Mouse (Mus musculus): Measurements from ENCODE around the gene Ano3. TPM values are rescaled to one million over a fixed set of nuclear protein-coding genes. Genes with fewer than 3 reads are reported as not detected.

Ano3 gene
- polyA plus RNA-seq, 1 experiment: not detected

GRCm38 (mm10) chr2:110710055-110710720 lies 240.5 kb downstream of the Ano3 start:
- TF ChIP-seq POLR2A (IDR thresholded peaks at IDR 0.05; ENCODE audit: low read depth, low read length) (no peak), CTCF (IDR thresholded peaks at IDR 0.05; ENCODE audit: extremely low read depth, insufficient read length, insufficient replicate concordance, low read depth, low read length) (no peak)
- Histone ChIP-seq H3K36me3 (ENCODE audit: control insufficient read depth, insufficient read depth, low read length) (no peaks in the 10 kb centered on the region), H3K4me3 (ENCODE audit: low read depth, low read length) (no peak overlapping the region), H3K4me1 (ENCODE audit: control insufficient read depth, insufficient read depth, insufficient read length, low read length) (no peaks in the 10 kb centered on the region), H3K27me3 (ENCODE audit: control insufficient read depth, insufficient read depth, low read length) (no peaks in the 10 kb centered on the region), H3K27ac (ENCODE audit: insufficient read depth, low read depth, low read length) (no peak overlapping the region)
- 58% methylated on average over 10 of the region's 10 CpGs for WGBS

DNA sequence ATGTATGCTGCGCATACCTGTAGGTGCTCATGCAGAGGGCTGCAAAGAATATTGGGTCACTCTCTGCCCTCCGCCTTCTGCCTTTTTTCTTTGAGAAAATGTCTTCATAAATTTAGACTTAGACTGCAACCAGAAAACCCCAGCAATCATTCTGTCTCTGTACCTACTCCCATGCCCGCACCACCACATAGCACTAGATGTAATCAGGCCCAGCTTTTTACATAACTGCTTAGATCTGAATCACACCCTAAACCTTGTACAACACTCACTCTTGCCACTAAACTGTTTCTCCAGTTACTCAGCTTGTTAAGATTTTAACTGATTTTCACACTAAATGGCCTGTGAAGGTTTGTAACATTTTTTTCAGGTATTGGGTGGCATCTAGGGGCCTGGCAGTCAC lies 241.3 kb downstream of the Ano3 start:
- Histone ChIP-seq H3K27me3 (ENCODE audit: control insufficient read depth, insufficient read depth, low read length) (no peaks in the 10 kb centered on the region), H3K36me3 (ENCODE audit: control insufficient read depth, insufficient read depth, low read length) (no peaks in the 10 kb centered on the region), H3K4me3 (ENCODE audit: low read depth, low read length) (no peak overlapping the region), H3K4me1 (ENCODE audit: control insufficient read depth, insufficient read depth, insufficient read length, low read length) (no peaks in the 10 kb centered on the region), H3K27ac (ENCODE audit: insufficient read depth, low read depth, low read length) (no peak overlapping the region)
- 90% methylated on average over 3 of the region's 3 CpGs for WGBS
- TF ChIP-seq CTCF (IDR thresholded peaks at IDR 0.05; ENCODE audit: extremely low read depth, insufficient read length, insufficient replicate concordance, low read depth, low read length): no peak
- TF ChIP-seq POLR2A (IDR thresholded peaks at IDR 0.05; ENCODE audit: low read depth, low read length): no peak

DNA sequence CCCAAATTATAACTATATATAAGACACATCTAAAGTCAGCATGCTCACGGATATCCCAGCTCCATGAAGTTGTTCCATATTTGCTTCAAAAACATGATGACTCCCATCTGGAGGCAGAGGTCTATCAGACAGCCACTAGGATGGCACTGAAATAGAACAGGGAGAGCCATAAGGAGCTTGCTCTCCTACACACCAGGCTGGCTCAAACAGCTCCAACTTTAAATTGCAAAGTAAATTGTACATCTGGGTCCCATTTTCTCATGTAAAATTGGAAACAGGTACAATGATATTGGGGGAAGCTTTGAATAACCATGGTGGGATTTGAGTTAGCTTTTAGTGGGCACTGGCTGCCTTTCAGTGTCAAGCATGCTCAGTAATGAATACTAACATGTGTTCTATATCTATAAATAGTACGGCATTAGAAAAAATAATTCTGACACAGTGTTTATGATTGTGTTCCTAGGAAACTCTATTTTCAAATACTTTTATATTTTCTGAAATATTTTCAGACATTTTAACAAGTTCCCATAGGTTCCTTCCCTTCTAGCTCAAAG lies 279.6 kb downstream of the Ano3 start:
- Histone ChIP-seq H3K27ac (ENCODE audit: insufficient read depth, low read depth, low read length) (no peak overlapping the region), H3K4me1 (ENCODE audit: control insufficient read depth, insufficient read depth, insufficient read length, low read length) (no peaks in the 10 kb centered on the region), H3K4me3 (ENCODE audit: low read depth, low read length) (no peak overlapping the region), H3K36me3 (ENCODE audit: control insufficient read depth, insufficient read depth, low read length) (no peaks in the 10 kb centered on the region), H3K27me3 (ENCODE audit: control insufficient read depth, insufficient read depth, low read length) (no peaks in the 10 kb centered on the region)
- WGBS: 90% methylated on average over 2 of the region's 2 CpGs
- TF ChIP-seq CTCF (IDR thresholded peaks at IDR 0.05; ENCODE audit: extremely low read depth, insufficient read length, insufficient replicate concordance, low read depth, low read length): no peak
- TF ChIP-seq POLR2A (IDR thresholded peaks at IDR 0.05; ENCODE audit: low read depth, low read length): no peak

GRCm38 (mm10) chr2:110663329-110663728 lies 287.4 kb downstream of the Ano3 start:
- TF ChIP-seq POLR2A (IDR thresholded peaks at IDR 0.05; ENCODE audit: low read depth, low read length): no peak
- TF ChIP-seq CTCF (IDR thresholded peaks at IDR 0.05; ENCODE audit: extremely low read depth, insufficient read length, insufficient replicate concordance, low read depth, low read length): no peak
- H3K27me3 ChIP-seq (ENCODE audit: control insufficient read depth, insufficient read depth, low read length): no peaks in the 10 kb centered on the region
- no peaks in the 10 kb centered on the region for H3K4me1 ChIP-seq (ENCODE audit: control insufficient read depth, insufficient read depth, insufficient read length, low read length)
- no peak overlapping the region for H3K4me3 ChIP-seq (ENCODE audit: low read depth, low read length)
- WGBS: 45% methylated on average over 4 of the region's 4 CpGs
- H3K36me3 ChIP-seq (ENCODE audit: control insufficient read depth, insufficient read depth, low read length): no peaks in the 10 kb centered on the region
- no peak overlapping the region for H3K27ac ChIP-seq (ENCODE audit: insufficient read depth, low read depth, low read length)

- Histone ChIP-seq H3K4me1 (ENCODE audit: control insufficient read depth, insufficient read depth, insufficient read length, low read length) (no peaks in the 10 kb centered on the region), H3K4me3 (ENCODE audit: low read depth, low read length) (no peak overlapping the region), H3K27ac (ENCODE audit: insufficient read depth, low read depth, low read length) (no peak overlapping the region), H3K36me3 (ENCODE audit: control insufficient read depth, insufficient read depth, low read length) (peaks cover 18% of the 10 kb centered on the region; the same call in 1 of the 2 replicates), H3K27me3 (ENCODE audit: control insufficient read depth, insufficient read depth, low read length) (no peaks in the 10 kb centered on the region)
- TF ChIP-seq CTCF (IDR thresholded peaks at IDR 0.05; ENCODE audit: extremely low read depth, insufficient read length, insufficient replicate concordance, low read depth, low read length) (no peak), POLR2A (IDR thresholded peaks at IDR 0.05; ENCODE audit: low read depth, low read length) (no peak)
Measured at GRCm38 (mm10) chr2:110644846-110645245, 305.9 kb downstream of the Ano3 start.

DNA sequence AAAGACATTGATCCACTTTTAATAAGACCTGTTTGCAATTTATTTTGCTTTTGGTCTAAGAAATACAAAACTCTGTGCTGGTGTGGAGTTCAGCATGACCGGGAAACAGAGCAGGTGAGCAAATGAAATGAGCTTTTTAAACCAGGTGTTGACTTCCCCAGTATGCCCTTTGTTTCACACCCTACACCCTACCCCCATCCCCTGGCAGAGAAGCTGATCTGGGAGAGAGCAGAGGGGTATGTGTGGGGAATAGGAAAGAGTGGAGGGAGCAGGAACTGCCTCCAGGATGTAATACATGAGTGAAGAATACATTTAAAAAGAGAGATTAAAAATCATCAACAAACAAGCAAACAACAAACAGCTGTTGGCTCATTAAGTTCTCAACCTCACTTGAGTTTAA lies 306.4 kb downstream of the Ano3 start:
- peaks cover 16% of the 10 kb centered on the region; the same call in 1 of the 2 replicates for H3K36me3 ChIP-seq (ENCODE audit: control insufficient read depth, insufficient read depth, low read length)
- H3K27ac ChIP-seq (ENCODE audit: insufficient read depth, low read depth, low read length): no peak overlapping the region
- H3K4me1 ChIP-seq (ENCODE audit: control insufficient read depth, insufficient read depth, insufficient read length, low read length): no peaks in the 10 kb centered on the region
- WGBS: 61% methylated on average over 1 of the region's 1 CpGs
- TF ChIP-seq POLR2A (IDR thresholded peaks at IDR 0.05; ENCODE audit: low read depth, low read length) (no peak), CTCF (IDR thresholded peaks at IDR 0.05; ENCODE audit: extremely low read depth, insufficient read length, insufficient replicate concordance, low read depth, low read length) (no peak)
- no peaks in the 10 kb centered on the region for H3K27me3 ChIP-seq (ENCODE audit: control insufficient read depth, insufficient read depth, low read length)
- H3K4me3 ChIP-seq (ENCODE audit: low read depth, low read length): no peak overlapping the region

Other genes with a start within 250 kb of the Ano3 start
- not detected in 2 replicates for gene Muc15, start 229.6 kb downstream of the Ano3 start, polyA plus RNA-seq (2012; rRNA removed)
- not detected in 2 replicates for gene Gm13941, start 155.1 kb upstream of the Ano3 start, polyA plus RNA-seq (2012; rRNA removed)
- not detected in 2 replicates for gene Gm15130, start 202.0 kb upstream of the Ano3 start, polyA plus RNA-seq (2012; rRNA removed)